Mouse (Mus musculus) kidney, embryonic 14.5 days (tissue): Measurements from ENCODE around the gene Gm43518. TPM values are rescaled to one million over a fixed set of nuclear protein-coding genes. Genes with fewer than 3 reads are reported as not detected.
A peak's percentile ranks its signal among the peaks of the same experiment; 100 is the strongest.

Experiments used
- ATAC-seq: fragments of 200-750 bp; cut with Nextera tagmentation; 2 replicates; pipeline ENCODE4 v1.8.0; 2017; ENCODE audit warnings: moderate number of reproducible peaks, mild to moderate bottlenecking, moderate TSS enrichment, moderate library complexity; ENCODE audit not compliant: low FRiP score, low TSS enrichment
- H3K27ac ChIP-seq: fragments of 300-500 bp; sonication (generic); 2 replicates; pipeline ENCODE4 v1.5.1; 2014; ENCODE audit warnings: low read depth, mild to moderate bottlenecking, low read length, moderate library complexity, mixed read lengths
- H3K27me3 ChIP-seq: fragments of 300-500 bp; sonication (generic); 2 replicates; pipeline ENCODE4 v1.6.1; 2014; ENCODE audit warnings: mild to moderate bottlenecking, low read length; ENCODE audit not compliant: control insufficient read depth, insufficient read depth
- H3K36me3 ChIP-seq: fragments of 300-500 bp; sonication (generic); 2 replicates; pipeline ENCODE4 v1.6.1; 2014; ENCODE audit warnings: low read length, mixed read lengths; ENCODE audit not compliant: control insufficient read depth, insufficient read depth
- H3K4me1 ChIP-seq: fragments of 300-500 bp; sonication (generic); 2 replicates; pipeline ENCODE4 v1.6.1; 2014; ENCODE audit warnings: low read length, mixed read lengths; ENCODE audit not compliant: control insufficient read depth, insufficient read depth
- H3K4me2 ChIP-seq: fragments of 300-500 bp; sonication (generic); replicated peaks from 2 replicates; pipeline ENCODE4 v1.6.1; 2014; ENCODE audit warnings: low read depth, mild to moderate bottlenecking, low read length
- H3K4me3 ChIP-seq: fragments of 300-500 bp; sonication (generic); 2 replicates; pipeline ENCODE4 v1.5.1; 2014; ENCODE audit warnings: mild to moderate bottlenecking, low read length
- H3K9ac ChIP-seq: fragments of 300-500 bp; sonication (generic); 2 replicates; pipeline ENCODE4 v1.6.1; 2014; ENCODE audit warnings: low read depth, mild to moderate bottlenecking, low read length, moderate library complexity
- H3K9me3 ChIP-seq: fragments of 300-500 bp; sonication (generic); 2 replicates; pipeline ENCODE4 v1.6.1; 2016; ENCODE audit warnings: low read length; ENCODE audit not compliant: control insufficient read depth
- WGBS: fragments of 180-500 bp; shearing (Covaris S2); extraction: QIAGEN DNeasy Blood & Tissue Kit; methylation state at CpG from one replicate; pipeline ENCODE4 v1.1.7; 2014; 5-methylcytosine and 5-hydroxymethylcytosine counted together
- polyA plus RNA-seq: library from polyadenylated mRNA; unstranded; fragments of >200 nt; fragmentation: Nextera tagmentation; extraction: Ambion mirVana; gene quantifications from 2 replicates; pipeline ENCODE4 v1.2.1, GENCODE M21; 2014

Gene Gm43518
- polyA plus RNA-seq, 1 experiment from 2014 or later: 3.8 TPM

- H3K4me1 ChIP-seq: no peaks in the 10 kb centered on the region
- H3K4me3 ChIP-seq: no peak overlapping the region
- no peak for ATAC-seq
- no peak overlapping the region for H3K27ac ChIP-seq
- 86% methylated on average over 3 of the region's 3 CpGs for WGBS
- H3K36me3 ChIP-seq: peaks cover 75% of the 10 kb centered on the region
- H3K9ac ChIP-seq: no peak overlapping the region
- no peaks in the 10 kb centered on the region for H3K27me3 ChIP-seq
- H3K4me2 ChIP-seq: no peak overlapping the region
- H3K9me3 ChIP-seq: no peaks in the 10 kb centered on the region
Observed at GRCm38 (mm10) chr5:123914852-123915251, 12.4 kb upstream of the Gm43518 start.

- H3K4me2 ChIP-seq: no peak overlapping the region
- ATAC-seq: no peak
- H3K27me3 ChIP-seq: no peaks in the 10 kb centered on the region
- 91% methylated on average over 6 of the region's 6 CpGs for WGBS
- H3K27ac ChIP-seq: no peak overlapping the region
- no peak overlapping the region for H3K9ac ChIP-seq
- no peak overlapping the region for H3K4me3 ChIP-seq
- peaks cover 87% of the 10 kb centered on the region for H3K36me3 ChIP-seq
- H3K9me3 ChIP-seq: no peaks in the 10 kb centered on the region
- no peaks in the 10 kb centered on the region for H3K4me1 ChIP-seq
Observed at GRCm38 (mm10) chr5:123922112-123922511, 5.1 kb upstream of the Gm43518 start.

- H3K4me3 ChIP-seq: peak within 1 kb of the TSS; percentile 84
- peak within 1 kb of the TSS; percentile 82 for H3K4me2 ChIP-seq
- WGBS: under 1% methylated on average over 56 of the region's 56 CpGs
- H3K4me1 ChIP-seq: 0 out of 2 replicates have a peak, but pooled peaks cover 5% of the 10 kb centered on the region
- no peaks in the 10 kb centered on the region for H3K9me3 ChIP-seq
- peak; percentile 97 for ATAC-seq
- peaks cover 31% of the 10 kb centered on the region for H3K36me3 ChIP-seq
- H3K27me3 ChIP-seq: no peaks in the 10 kb centered on the region
- peak within 1 kb of the TSS; percentile 78 for H3K27ac ChIP-seq
- H3K9ac ChIP-seq: peak within 1 kb of the TSS; percentile 89
Observed at GRCm38 (mm10) chr5:123930508-123930989, 3.3 kb downstream of the Gm43518 start, which contains the start of gene Ccdc62. Gene Ccdc62 (plus strand): TSS chr5:123930679.

- 52% methylated on average over 13 of the region's 13 CpGs for WGBS
- Histone ChIP-seq H3K4me3 (peak overlapping the region; percentile 84), H3K4me1 (0 out of 2 replicates have a peak, but pooled peaks cover 5% of the 10 kb centered on the region), H3K9ac (peak overlapping the region; percentile 89), H3K27ac (no peak overlapping the region), H3K4me2 (peak overlapping the region; percentile 82), H3K27me3 (no peaks in the 10 kb centered on the region), H3K9me3 (no peaks in the 10 kb centered on the region), H3K36me3 (peaks cover 26% of the 10 kb centered on the region)
- ATAC-seq: 0 out of 2 replicates have a peak, but pooled peaks have one; percentile 0
Observed at GRCm38 (mm10) chr5:123931131-123931530, 3.9 kb downstream of the Gm43518 start.

- no peaks in the 10 kb centered on the region for H3K27me3 ChIP-seq
- H3K9me3 ChIP-seq: no peaks in the 10 kb centered on the region
- no peak for ATAC-seq
- H3K4me2 ChIP-seq: no peak overlapping the region
- no peak overlapping the region for H3K9ac ChIP-seq
- H3K4me1 ChIP-seq: 0 out of 2 replicates have a peak, but pooled peaks cover 5% of the 10 kb centered on the region
- H3K36me3 ChIP-seq: peaks cover 8% of the 10 kb centered on the region
- no peak overlapping the region for H3K4me3 ChIP-seq
- H3K27ac ChIP-seq: no peak overlapping the region
Observed at GRCm38 (mm10) chr5:123932927-123933326, 5.7 kb downstream of the Gm43518 start.

- Histone ChIP-seq H3K4me2 (no peak overlapping the region), H3K27me3 (no peaks in the 10 kb centered on the region), H3K9ac (no peak overlapping the region; the same call in 1 of the 2 replicates), H3K27ac (no peak overlapping the region), H3K4me3 (no peak overlapping the region), H3K4me1 (0 out of 2 replicates have a peak, but pooled peaks cover 5% of the 10 kb centered on the region), H3K36me3 (peaks cover 4% of the 10 kb centered on the region; the same call in 1 of the 2 replicates), H3K9me3 (no peaks in the 10 kb centered on the region)
- ATAC-seq: no peak
- WGBS: 86% methylated on average over 12 of the region's 12 CpGs
Observed at GRCm38 (mm10) chr5:123933556-123933955, 6.3 kb downstream of the Gm43518 start.

- Histone ChIP-seq H3K36me3 (peaks cover under 1% of the 10 kb centered on the region; the same call in 1 of the 2 replicates), H3K27ac (no peak overlapping the region), H3K9ac (no peak overlapping the region; the same call in 1 of the 2 replicates), H3K27me3 (no peaks in the 10 kb centered on the region), H3K9me3 (no peaks in the 10 kb centered on the region), H3K4me3 (no peak overlapping the region), H3K4me2 (no peak overlapping the region), H3K4me1 (0 out of 2 replicates have a peak, but pooled peaks cover 5% of the 10 kb centered on the region)
- 41% methylated on average over 18 of the region's 18 CpGs for WGBS
- ATAC-seq: no peak
Observed at GRCm38 (mm10) chr5:123933957-123934591, 6.9 kb downstream of the Gm43518 start.

GRCm38 (mm10) chr5:123935931-123936330, 8.7 kb downstream of the Gm43518 start:
- H3K27me3 ChIP-seq: no peaks in the 10 kb centered on the region
- H3K4me2 ChIP-seq: no peak overlapping the region
- no peaks in the 10 kb centered on the region for H3K9me3 ChIP-seq
- 0 out of 2 replicates have a peak, but pooled peaks cover 5% of the 10 kb centered on the region for H3K4me1 ChIP-seq
- ATAC-seq: no peak
- no peak overlapping the region for H3K27ac ChIP-seq
- no peak overlapping the region for H3K4me3 ChIP-seq
- 92% methylated on average over 5 of the region's 5 CpGs for WGBS
- no peaks in the 10 kb centered on the region for H3K36me3 ChIP-seq
- no peak overlapping the region for H3K9ac ChIP-seq

GRCm38 (mm10) chr5:123938479-123938878, 11.3 kb downstream of the Gm43518 start:
- WGBS: 96% methylated on average over 5 of the region's 5 CpGs
- Histone ChIP-seq H3K36me3 (no peaks in the 10 kb centered on the region), H3K9me3 (no peaks in the 10 kb centered on the region), H3K27ac (no peak overlapping the region), H3K4me2 (no peak overlapping the region), H3K4me1 (no peaks in the 10 kb centered on the region), H3K9ac (no peak overlapping the region), H3K27me3 (no peaks in the 10 kb centered on the region), H3K4me3 (no peak overlapping the region)
- no peak for ATAC-seq
